Mouse (Mus musculus) frontal cortex, postnatal 36 days (tissue): ENCODE measurements around the gene Dusp1.
A peak's percentile ranks its signal among the peaks of the same experiment; 100 is the strongest.

Experiments used
- DNase-seq, 2 experiments: peaks; one replicate each; pipeline ENCODE4 v3.0.0; 2022; ENCODE audit warnings: low spot score in 2 of 2

The Dusp1 gene

DNA sequence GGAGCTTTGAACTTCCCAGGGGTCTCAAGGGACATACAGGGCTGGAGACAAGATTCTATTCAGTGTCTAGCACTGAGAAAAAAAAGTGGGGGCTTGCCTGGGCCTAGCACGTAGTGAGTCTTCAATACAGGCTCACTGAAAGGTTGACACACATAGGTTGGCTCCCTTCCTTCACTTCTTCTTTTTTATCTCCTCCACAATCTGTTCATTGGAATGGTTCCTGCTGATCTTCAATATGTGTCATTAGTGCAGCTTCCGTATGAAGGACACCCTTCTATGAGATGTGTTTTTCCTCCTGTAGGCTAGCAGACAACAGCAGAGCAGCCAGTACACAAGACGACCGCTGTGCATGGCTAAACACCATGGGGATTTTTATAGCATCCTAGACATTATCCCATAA, 37.1 kb downstream of the Dusp1 start:
- no peak for DNase-seq

DNA sequence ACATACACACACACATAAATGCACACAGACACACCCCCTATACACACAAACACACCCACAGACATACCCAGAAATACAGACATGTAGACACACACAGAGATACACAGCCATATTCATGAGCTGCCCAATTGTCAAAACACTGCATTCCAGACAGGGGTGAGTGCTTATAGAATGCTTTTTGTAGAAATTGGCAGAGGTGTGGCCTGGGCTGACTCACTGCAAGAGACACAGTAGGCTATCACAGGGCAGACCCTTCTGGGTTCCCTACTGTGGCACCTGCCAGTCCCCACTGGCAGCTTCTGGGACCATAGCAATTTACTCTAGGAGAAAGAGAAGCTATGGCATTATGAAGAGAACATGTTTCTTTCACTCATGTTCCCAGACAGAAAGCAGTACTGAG, 37.6 kb downstream of the Dusp1 start:
- DNase-seq, result no peak

GRCm38 (mm10) chr17:26522711-26523110, 39.2 kb downstream of the Dusp1 start:
- no peak for DNase-seq

- DNase-seq, result no peak
Measured at GRCm38 (mm10) chr17:26518306-26518705, 43.6 kb downstream of the Dusp1 start.

DNA sequence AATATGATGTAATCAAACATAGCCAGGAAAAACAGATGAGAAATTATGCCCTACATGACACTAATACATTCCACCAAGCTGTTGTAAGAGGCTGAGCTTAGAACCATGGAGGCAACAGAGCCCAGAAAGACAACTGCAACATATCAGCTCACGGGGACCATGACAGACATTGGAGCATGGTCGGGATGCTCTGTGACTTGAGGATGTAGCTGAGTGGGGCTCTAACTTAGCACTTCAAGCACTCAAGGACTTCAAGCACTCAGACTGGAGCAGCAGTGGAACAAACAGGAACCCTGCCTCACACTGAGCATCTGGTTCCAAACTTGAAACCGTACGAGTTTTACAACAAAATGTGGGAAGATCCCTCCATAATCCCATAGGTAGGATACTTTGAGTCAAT, 46.3 kb downstream of the Dusp1 start:
- no peak for DNase-seq

DNA sequence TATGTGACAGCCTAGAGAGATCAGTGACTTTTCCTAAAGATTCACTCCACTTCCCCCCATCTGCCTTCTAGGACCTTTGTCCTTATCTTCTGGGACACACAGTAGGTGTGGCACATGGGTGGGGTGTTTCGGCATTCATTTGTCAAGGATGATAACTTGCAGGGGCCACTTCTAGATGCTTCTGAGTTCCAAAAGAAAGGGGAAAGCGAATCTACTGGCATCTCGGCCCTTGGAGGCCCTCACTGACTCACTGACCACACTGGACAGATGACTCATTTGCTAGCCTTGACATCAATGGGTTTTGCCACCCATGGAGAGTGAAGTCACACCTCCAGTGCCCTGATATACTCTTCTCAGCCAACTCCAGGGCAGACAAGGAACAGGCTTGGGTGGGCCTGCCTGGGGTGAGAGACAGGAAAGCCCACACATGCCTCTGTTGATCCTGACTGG, 47.3 kb downstream of the Dusp1 start:
- no peak for DNase-seq

DNA sequence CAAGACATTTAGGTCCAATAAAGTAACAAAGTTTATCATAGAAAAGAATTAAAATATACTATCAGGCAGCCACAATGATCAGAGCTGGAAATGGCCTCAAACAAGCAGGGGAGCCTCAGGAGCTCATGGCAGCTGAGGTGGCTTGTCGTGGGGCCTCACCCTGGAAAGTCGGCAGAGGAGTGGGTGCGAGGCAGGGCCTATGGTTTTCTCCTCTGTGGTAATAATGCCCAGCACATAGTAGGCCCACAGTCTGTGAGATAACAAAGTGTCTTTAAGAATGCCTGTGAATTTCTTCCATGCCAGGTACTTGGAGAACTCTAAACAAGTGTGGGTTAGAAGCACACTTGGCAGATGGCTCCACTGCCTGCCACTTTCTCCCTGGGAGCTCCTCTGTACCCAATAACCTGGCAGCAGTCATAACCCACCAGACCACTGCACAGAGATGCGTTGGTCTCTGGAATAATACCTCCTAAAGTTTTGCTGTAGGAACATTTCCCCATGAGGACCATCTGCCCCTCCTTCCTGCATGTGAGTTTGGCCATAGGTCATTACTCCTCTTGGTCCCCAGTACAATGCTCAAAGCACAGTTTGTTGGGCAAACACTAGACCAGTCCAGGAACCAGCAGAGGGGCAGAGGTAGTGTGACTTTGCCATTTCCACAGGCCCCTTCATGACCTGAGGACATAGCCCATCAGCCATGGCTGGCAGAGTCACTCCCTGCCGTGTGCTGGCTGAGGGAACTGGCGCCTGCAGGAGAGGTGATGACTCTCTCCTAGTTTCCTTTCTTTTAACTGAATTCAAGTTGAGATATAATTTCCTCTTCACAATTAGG, 48.3 kb downstream of the Dusp1 start:
- no peak for DNase-seq

DNA sequence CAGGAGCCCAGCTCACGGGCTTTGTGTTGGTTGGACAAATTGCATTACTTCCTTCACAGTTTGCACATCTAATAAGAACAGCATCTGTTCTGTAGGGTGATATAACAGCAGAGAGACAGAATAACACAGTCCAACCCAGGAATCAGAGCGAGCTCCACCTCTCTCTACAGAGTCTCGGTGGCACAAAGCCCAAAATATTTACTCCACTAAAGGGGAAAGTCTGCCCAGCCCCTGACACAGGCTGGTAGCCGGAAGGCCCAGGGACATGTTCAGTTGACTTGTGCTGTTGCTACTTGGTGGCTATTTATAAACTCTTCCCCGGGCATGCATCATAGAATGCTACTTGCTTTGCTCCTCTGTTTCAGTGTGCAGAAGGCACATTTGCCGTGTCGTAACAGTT, 49.0 kb downstream of the Dusp1 start:
- no peak for DNase-seq

DNA sequence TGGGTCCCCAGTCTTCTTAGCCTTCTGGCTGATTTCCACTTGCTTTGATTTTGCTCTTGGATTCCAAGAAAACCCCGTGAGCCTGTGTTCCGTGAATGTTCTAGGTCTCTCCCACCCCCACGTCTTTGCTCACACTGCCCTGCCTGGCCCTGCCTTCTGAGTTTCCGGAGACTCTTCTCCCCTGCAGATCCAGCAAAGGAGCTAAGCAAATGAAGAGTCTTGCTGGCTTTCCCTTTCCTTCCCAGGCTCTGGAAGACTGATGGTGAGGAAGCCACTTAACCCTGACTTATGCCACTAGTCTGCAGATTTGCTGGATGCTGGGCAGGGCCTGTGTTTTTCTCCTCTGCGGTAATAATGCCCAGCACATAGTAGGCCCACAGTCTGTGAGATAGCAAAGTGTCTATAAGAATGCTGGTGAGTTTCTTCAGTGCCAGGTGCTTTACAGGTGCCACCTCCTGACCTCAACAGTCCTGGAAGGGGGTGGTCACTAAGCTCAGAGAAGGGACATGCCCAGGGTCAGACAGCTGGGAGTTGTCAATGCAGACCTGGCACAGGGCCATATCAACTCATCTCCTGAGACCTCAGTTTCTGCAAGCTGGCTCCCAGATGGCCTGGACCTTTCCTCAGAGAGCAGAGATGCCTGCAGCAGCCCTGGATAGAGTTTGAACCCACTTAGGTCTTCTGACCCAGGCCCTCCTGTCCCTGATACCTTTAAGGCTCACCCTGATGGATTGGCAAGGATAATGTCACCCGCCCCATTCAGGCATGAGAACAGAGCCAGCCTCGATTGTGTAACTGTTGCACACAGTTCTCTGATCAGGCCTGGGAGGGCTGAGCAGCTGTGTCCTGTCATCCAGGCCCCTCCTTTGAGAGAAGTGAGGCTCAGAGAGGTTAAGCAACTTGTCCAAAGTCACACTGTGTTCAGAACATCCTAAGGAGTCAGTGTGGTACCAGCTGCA, 49.8 kb downstream of the Dusp1 start:
- DNase-seq, result no peak

- DNase-seq, result no peak
Measured at GRCm38 (mm10) chr17:26511256-26511655, 50.7 kb downstream of the Dusp1 start.

- no peak for DNase-seq
Measured at GRCm38 (mm10) chr17:26510146-26511045, 51.5 kb downstream of the Dusp1 start.

- peak; percentile 57 to 65 for DNase-seq
Measured at GRCm38 (mm10) chr17:26508961-26509771, 52.8 kb downstream of the Dusp1 start.

DNA sequence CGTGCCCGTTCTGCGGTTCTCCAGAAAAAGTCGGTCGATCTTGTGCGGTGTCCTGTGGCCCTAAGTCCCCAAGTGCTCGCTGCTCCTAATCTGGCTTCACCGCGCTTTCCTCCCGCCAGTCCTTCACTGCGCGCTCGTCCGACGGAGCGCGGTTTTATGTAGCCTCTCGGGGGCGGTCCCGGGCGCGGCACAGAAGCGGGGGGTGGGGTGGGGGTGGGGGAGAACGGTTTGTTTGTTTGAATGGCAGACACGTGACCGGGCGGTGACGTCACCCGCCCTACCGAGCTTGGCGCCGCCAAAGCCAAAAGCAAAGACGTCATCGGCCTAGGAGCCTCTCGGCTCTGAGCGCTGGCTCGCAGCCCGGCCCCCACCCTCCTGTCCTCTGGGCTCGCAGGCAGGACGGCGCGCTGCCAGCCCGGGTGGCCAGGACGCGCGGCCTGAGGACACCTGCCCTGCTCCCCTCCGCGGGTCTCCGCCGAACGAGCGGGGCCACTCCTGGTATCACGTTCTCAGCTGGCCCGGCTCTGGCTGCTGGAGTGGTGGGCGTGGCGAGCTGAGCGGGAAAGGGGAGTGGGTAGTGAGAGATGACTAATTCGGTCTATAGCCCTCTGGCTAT, 53.5 kb downstream of the Dusp1 start:
- peak; percentile 93 to 95 for DNase-seq

DNA sequence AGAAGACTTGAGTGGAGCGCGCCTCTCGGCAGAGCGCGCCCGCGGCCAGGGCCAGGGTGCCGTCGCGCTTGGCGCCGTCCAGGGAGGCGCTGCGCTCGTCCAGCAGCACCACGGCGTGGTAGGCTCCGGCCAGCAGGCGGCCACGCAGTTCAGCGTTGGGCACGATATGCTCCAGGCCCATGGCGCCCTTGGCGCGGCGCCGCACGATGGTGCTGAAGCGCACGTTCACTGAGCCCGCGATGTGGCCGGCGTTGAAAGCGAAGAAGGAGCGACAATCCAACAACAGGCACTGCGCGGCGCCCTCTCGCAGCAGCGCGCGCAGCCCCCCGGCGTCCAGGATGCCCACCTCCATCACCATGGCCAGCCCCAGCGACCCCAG, 54.0 kb downstream of the Dusp1 start:
- DNase-seq, result peak; percentile 82 to 85

GRCm38 (mm10) chr17:26506997-26507871, 54.7 kb downstream of the Dusp1 start:
- DNase-seq, result peak in 1 of 2 experiments; percentile 59

DNA sequence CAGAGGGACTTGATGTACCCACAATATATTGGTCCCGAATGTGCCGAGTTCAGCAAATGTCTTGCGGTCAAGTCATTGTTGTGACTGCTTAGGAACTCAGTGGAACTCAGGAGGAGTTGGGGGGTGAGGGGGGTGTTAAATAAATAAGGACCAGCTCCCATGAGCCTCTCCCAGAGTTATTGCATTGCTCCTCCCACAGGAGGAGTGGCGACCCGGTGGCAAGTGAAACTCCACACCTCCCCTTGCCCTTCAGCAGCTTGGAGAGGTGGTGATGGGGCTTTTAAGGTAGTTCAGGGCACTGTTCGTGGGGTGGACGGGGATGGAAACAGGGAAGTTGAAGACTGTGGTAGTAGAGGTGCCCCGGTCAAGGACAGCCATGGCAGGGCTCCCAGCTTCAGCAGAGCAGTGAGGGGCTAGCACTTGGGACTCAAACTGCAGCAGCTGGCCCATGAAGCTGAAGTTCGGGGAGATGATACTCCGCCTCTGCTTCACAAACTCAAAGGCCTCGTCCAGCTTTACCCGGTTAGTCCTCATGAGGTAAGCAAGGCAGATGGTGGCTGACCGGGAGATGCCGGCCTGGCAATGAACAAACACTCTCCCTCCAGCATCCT, 55.8 kb downstream of the Dusp1 start:
- no peak for DNase-seq

DNA sequence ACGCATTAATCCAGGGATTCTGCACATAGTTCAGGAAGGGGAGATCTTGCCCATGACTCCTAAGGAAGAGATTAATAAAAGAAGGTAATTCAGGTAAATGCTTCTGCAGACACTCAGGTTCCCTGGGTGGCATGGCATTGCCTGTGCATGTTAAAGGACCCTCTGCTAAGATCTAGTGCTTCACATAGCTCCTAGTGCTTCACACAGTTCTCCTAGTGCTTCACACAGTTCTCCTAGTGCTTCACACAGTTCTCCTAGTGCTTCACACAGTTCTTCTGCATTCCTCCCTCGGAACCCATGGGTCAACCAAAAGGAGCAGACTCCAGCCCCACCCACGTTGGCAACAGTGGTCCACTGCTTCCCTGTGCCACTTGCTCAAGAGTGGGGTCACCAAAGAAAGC, 56.7 kb downstream of the Dusp1 start:
- no peak for DNase-seq

DNA sequence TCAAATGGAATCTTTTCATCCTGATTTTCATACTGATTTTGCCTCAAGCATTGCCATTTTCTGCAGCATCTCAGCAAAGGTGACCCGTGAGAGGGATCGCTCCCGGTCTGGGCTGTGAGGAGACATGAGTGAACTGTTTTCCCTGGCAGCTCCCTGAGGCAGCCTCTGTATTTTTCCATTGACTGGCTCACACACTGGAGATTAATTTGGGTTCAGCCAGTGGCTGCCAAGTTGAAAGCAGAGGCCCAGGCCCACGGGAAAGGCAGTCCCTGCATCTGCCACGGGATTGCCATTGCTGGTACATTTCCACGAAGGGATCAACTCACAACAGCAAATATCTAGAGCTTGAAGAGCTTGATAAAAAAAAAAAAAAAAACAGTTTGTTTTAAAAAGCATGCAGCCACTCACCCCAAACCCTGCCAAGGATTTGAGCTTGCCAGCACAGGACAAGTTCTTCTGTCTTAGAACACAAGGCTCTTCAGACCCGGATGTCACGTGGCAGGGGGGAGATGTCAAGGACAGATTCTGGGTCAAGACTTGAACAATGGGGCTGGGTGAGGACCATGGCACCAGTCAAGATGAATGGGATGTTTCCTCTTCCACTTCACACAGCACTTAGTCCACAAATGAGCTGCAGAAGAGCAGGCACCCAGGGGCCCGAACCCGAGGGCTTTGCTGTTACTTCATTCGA, 57.8 kb downstream of the Dusp1 start:
- peak; percentile 75 to 85 for DNase-seq
